Mouse (Mus musculus) spleen, adult 18-20 months (tissue): ENCODE measurements around the gene Chrnb2.

Source experiments
- DNase-seq, 2 experiments: peaks; one replicate each; pipeline ENCODE4 v3.0.0; 2022; ENCODE audit warnings: mixed read lengths in 2 of 2

The Chrnb2 gene

GRCm38 (mm10) chr3:89714359-89715206, 49.8 kb downstream of the Chrnb2 start, which contains the start of gene Adar:
Gene Adar, plus strand, starts transcription at chr3:89715022.
- peak; percentile 25 to 66 for DNase-seq

GRCm38 (mm10) chr3:89704064-89704463, 60.4 kb downstream of the Chrnb2 start:
- DNase-seq: no peak

GRCm38 (mm10) chr3:89703596-89703995, 60.8 kb downstream of the Chrnb2 start:
- no peak for DNase-seq

- no peak for DNase-seq
Measured at GRCm38 (mm10) chr3:89700461-89700860, 64.0 kb downstream of the Chrnb2 start.

- DNase-seq: no peak
Measured at GRCm38 (mm10) chr3:89698958-89699357, 65.5 kb downstream of the Chrnb2 start.
